Mouse (Mus musculus): ENCODE measurements around the gene Stxbp6.

DNA sequence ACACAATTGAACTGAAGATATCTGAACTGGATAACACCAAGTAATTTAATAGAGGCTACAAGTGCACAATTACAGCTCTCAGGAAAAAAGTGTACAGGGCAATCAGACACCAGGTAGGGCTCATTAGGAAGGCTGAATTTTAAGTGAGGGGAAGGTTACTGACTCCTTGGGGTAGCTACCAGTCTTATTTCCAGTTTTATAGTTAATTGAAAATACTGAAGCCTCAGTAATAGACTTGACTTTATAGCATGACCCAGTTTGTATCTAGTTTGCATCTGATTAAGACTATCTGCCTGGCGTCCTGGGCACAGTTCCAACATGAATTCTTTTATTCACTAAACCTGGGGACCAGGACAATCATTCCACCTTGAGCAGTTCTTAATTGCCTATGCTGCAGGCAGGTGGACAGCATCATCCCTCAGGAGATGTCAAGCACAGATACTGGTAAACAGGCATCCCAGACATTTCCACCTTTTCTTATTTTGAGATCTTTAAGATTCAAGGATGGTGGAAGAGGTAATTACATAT, 171.2 kb downstream of the Stxbp6 start:
- TF ChIP-seq HCFC1 (IDR thresholded peaks at IDR 0.05; ENCODE audit: low read depth, low read length) (no peak), RCOR1 (IDR thresholded peaks at IDR 0.05; ENCODE audit: low read depth, low read length) (no peak)
